In the genomic region with DNA sequence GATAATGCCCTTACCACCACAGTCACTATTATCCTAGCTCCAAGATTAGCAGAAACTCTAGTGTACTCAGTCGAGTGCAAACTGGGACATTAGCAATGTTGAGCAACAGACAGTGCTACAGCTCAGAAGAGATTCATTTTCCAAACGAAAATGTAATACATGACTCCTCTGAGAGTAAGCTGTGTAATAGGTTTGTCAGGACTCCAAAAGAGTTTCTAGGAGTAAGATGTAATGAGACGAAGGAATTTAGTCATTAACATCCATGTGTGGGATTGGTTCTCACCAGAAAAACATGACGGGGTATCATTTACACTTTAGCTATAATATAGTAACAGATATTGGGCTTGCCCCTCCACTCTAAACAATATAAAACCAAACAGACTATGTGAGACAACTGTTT, we compare ENCODE assay signal across 26 mouse cellular contexts.
"Had no signal": no experiment of that assay in that cellular context is flagged by ENCODE, and none has a peak within 500 bp of the region (broad histone marks: within the 10 kb centered on the region; RNA-seq: fewer than 3 reads in every experiment).

No protein-coding gene starts in this region.

- H3K36me3 ChIP-seq: embryonic facial prominence, embryonic 12.5 days; embryonic facial prominence, embryonic 13.5 days; forebrain, embryonic 10.5 days; forebrain, embryonic 12.5 days; forebrain, embryonic 15.5 days had no signal

- H3K27me3 ChIP-seq: embryonic facial prominence, embryonic 12.5 days; embryonic facial prominence, embryonic 13.5 days; forebrain, embryonic 12.5 days; forebrain, embryonic 13.5 days; forebrain, embryonic 15.5 days had no signal

- DNase-seq: cerebellum, adult 18-20 months; cerebellum, adult 2 months; cerebellum, adult 8-10 months; cerebellum, adult 9-10 months; cerebellum, adult 9-11 months; cerebellum, postnatal 10 days; cerebellum, postnatal 14 days; cerebellum, postnatal 25 days; cerebellum, postnatal 36 days; embryo, embryonic 11 days; forebrain, postnatal 0 days; gastrocnemius, adult 2 months; gastrocnemius, postnatal 10 days; gastrocnemius, postnatal 14 days; gastrocnemius, postnatal 25 days; gastrocnemius, postnatal 36 days; heart, adult 2 months had no signal

- ATAC-seq: forebrain, embryonic 13.5 days; forebrain, embryonic 14.5 days; forebrain, embryonic 15.5 days; forebrain, embryonic 16.5 days; forebrain, postnatal 0 days had no signal

- H3K27ac ChIP-seq: embryonic facial prominence, embryonic 12.5 days; embryonic facial prominence, embryonic 13.5 days; forebrain, embryonic 10.5 days; forebrain, embryonic 12.5 days; forebrain, embryonic 13.5 days; forebrain, embryonic 15.5 days; gastrocnemius, adult 2 months; heart, adult 2 months had no signal

- H3K9ac ChIP-seq: embryonic facial prominence, embryonic 12.5 days; embryonic facial prominence, embryonic 13.5 days; forebrain, embryonic 12.5 days; forebrain, embryonic 13.5 days; forebrain, embryonic 15.5 days; forebrain, postnatal 0 days had no signal

- H3K4me2 ChIP-seq: embryonic facial prominence, embryonic 12.5 days; embryonic facial prominence, embryonic 13.5 days; forebrain, embryonic 12.5 days; forebrain, embryonic 13.5 days; forebrain, embryonic 15.5 days had no signal

- H3K4me1 ChIP-seq: embryonic facial prominence, embryonic 12.5 days; forebrain, embryonic 10.5 days; forebrain, embryonic 12.5 days; forebrain, embryonic 13.5 days had no signal

- H3K9me3 ChIP-seq: embryonic facial prominence, embryonic 12.5 days; embryonic facial prominence, embryonic 13.5 days; forebrain, embryonic 10.5 days; forebrain, embryonic 12.5 days; forebrain, embryonic 13.5 days; forebrain, embryonic 15.5 days had no signal

- H3K4me3 ChIP-seq: embryonic facial prominence, embryonic 12.5 days; embryonic facial prominence, embryonic 13.5 days; erythroblast, embryonic 14.5 days; forebrain, embryonic 10.5 days; forebrain, embryonic 12.5 days; forebrain, embryonic 13.5 days; forebrain, embryonic 15.5 days; gastrocnemius, adult 2 months; heart, adult 2 months had no signal
